Mouse (Mus musculus) testis, postnatal 10 days (tissue): ENCODE measurements at regions not wholly inside any gene's neighbourhood (a gene's known extent, or its start where the extent isn't known, plus 50 kb on each side); places are given as distances from the start of the nearest gene placed in this dataset.
"Not testable (repeated sequence)": the region's sequence is repeated elsewhere in the genome, so short reads cannot be mapped to it uniquely, and the experiment has no call there.

ENCODE experiments used
- DNase-seq: peaks from one replicate; pipeline ENCODE4 v3.0.0; 2021; ENCODE audit warnings: low spot score

- no peak for DNase-seq
Observed at GRCm38 (mm10) chr1:136680173-136680572, 55.5 kb downstream of the Zfp281 start.

GRCm38 (mm10) chr1:136682311-136682710 lies 57.6 kb downstream of the Zfp281 start:
- DNase-seq = not testable (repeated sequence)

- peak; percentile 82 for DNase-seq
Observed at GRCm38 (mm10) chr1:136683061-136683531, 58.4 kb downstream of the Zfp281 start.

DNA sequence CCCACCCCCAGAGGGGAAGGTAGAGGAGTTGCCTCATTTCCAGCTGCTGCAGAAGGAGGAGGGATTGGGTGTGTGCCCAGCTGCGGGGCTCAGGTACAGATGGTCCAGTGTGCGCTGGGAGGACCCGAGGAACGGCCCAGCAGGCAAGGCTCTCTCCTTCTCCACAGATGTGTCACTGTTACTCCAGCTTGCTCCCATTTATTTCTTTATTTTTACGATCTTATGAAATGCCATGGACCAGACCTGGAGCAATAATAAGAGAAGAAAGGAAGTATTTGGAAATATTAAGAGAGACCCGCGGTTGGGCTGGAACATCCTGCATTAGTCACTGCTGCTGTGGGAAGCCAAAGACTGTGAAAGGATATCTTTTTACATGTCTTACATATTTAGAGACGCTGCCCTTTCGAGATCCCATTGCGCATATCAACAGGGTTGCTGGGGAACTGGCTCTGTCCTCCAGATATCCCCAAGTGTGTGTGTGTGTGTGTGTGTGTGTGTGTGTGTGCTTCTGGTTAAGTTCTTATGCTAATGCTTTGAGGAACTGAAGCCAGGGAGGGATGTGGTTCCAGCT lies 58.9 kb downstream of the Zfp281 start:
- DNase-seq = peak; percentile 62

GRCm38 (mm10) chr1:136684481-136684880 lies 59.8 kb downstream of the Zfp281 start:
- DNase-seq = no peak

- no peak for DNase-seq
Observed at GRCm38 (mm10) chr1:136685191-136686060, 60.7 kb downstream of the Zfp281 start.

GRCm38 (mm10) chr1:136686467-136686866 lies 61.8 kb downstream of the Zfp281 start:
- no peak for DNase-seq

DNA sequence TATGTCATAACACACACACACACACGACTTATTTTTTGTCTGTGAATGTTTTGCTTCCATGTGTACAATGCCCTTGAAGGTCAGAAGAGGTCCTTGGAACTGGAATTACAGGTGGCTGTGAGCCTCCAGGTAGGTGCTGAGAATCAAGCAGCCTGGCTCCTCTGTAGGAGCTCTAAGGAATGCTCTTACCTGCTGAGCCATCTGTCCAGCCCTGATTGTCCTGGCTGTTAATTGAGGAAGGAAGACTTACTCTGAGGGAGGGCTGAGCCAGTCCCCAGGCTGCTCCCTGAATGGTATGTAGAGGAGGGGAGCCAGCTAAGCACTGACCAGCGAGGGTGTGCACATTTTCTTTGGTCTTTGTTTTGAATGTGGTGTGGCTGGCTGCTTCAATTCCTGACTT lies 65.4 kb downstream of the Zfp281 start:
- no peak for DNase-seq

GRCm38 (mm10) chr1:136693421-136693820 lies 68.7 kb downstream of the Zfp281 start:
- no peak for DNase-seq

GRCm38 (mm10) chr1:136694983-136695382 lies 70.3 kb downstream of the Zfp281 start:
- DNase-seq = no peak

- peak; percentile 56 for DNase-seq
Observed at GRCm38 (mm10) chr1:136696077-136696641, 71.5 kb downstream of the Zfp281 start.

DNA sequence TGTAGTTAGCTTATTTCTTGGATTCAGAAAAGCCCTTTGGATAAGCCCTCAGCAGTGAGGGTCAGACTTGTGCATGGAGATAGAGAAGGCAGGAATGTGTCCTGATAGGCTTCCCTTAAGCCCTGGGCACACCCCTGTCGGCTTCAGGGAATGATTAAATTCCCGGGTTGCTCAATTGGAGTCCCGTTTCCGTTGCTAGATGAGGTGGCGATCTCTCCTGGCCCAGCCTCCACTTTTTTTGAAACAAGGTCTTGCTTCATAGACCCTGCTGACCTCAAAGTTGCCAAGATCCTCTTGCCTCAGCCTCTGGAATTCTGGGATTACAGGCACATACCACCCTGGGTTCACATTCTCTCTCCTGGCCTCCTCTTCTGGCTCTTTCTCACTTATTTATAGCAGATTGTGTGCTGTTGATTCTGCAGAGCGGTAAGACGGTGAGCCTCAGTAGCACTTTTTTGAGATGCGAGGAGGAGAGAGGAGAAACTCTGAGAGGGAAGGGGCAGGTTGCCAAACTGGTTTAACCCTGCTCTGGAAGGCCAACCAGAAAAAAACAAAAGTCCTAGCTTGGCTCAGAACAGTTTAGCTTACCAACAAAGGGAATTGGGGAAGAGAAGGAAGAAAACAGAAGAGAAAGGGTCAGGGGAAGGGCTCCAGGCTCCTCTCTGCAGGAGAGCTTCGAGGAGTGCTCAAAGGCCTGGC lies 73.9 kb downstream of the Zfp281 start:
- no peak for DNase-seq

DNA sequence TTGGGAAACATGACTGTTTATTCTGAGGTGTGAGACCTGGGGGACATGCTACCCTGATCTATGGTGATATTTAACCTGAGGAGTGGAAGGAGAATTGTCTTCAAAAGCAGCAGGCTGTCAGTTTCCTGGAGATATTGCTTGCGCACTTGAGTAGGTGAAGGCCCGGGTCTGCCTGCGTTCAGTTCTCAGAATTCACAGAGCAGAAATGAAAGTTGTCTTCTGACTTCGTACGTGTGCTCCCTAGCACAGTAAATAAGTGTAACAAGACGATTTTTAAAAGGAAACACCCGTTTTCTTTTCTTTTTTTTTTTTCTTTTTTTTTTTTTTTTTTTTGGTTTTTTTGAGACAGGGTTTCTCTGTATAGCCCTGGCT lies 74.4 kb downstream of the Zfp281 start:
- DNase-seq = no peak

GRCm38 (mm10) chr1:136699571-136699970 lies 74.9 kb downstream of the Zfp281 start:
- no peak for DNase-seq

DNA sequence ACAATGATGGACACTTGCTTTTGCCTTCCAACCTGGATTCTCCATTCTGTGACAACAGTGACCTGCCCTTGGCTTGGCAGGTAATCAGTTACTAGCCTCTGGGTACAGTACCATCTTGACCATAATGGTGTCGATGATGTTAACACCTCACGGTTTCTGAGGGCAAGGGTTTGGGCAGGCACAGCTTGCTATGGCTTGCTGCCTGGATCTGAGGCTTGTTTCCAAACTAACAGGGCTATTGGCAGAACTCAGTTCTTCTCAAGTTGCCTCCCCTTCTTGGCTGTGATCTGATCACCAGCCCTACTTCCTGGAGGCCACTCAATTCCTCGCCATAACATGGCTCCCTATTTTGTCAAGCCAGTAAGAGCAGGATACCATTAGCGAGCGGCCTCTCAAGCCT lies 79.4 kb downstream of the Zfp281 start:
- DNase-seq = no peak

DNA sequence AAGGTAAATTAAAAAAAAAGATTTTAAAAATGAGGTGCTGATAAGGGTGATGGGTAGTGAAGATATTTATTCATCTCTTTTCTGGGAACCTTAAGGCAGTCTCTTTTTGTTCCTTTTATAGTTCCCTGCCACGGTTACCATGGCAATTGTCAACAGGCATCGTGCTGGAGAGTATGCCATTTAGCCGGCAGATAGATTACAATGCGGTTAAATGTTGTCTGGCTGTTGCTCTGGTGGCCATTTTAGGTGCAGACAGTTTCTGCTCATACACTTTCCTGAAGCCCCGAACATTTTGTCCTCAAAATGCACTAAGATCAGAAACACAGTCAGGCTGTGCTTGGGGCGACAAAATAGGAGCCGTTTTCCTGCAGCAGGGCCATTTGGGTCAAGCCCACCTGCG lies 81.8 kb downstream of the Zfp281 start:
- no peak for DNase-seq

GRCm38 (mm10) chr1:136707394-136707793 lies 82.7 kb downstream of the Zfp281 start:
- DNase-seq = peak; percentile 49

GRCm38 (mm10) chr1:136707866-136708265 lies 83.2 kb downstream of the Zfp281 start:
- no peak for DNase-seq

- DNase-seq = peak; percentile 63
Observed at GRCm38 (mm10) chr1:136710196-136710595, 85.5 kb downstream of the Zfp281 start.

DNA sequence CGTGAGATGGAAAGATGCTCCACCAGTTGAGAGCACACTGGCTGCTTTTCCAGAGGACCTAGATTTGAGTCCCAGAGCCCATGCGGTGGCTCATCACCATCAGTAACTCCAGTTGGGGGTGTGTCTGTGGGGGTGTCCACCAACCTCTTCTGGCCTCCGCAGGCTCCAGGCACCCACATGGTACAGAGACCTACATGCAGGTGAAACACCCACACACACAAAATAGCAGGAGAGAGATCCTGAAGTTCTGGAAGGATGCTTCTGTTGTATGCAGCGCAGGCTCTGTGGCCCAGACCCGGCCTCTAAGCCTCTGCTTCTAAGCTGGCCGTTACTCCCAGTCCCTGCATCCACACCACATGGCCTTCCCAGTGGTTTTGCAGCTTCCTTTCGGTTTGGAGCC lies 86.5 kb downstream of the Zfp281 start:
- no peak for DNase-seq

DNA sequence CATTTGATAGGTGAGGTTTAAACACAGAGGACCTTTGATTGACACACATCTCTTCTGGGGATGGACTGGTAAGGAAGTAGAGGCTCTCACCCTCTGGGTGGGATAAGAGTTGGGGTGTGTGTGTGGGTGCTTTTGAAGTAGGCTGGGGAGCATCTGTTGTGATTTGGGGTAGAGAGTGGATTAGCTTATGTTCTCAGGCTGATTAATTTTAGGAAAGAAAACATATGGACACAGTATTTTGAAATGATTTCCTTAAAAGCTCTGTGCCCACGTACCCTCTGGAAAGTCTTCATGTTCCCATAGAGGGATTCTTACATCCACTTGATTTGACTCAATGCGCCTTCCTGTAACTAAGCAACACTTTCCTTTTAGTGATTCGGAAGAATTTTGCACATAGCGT lies 89.4 kb downstream of the Zfp281 start:
- DNase-seq = no peak

- no peak for DNase-seq
Observed at GRCm38 (mm10) chr1:136714987-136715386, 90.3 kb downstream of the Zfp281 start.
